Mouse (Mus musculus) kidney, adult 10 weeks (tissue): ENCODE data around the gene Myo5a. TPM values are rescaled to one million over a fixed set of nuclear protein-coding genes. Genes with fewer than 3 reads are reported as not detected.

ENCODE experiments used
- polyA plus RNA-seq: library from polyadenylated mRNA; stranded (reverse); fragments of 350-450 nt; fragmentation: Illumina TruSeq; extraction: RNeasy Lipid Tissue Mini Kit (QIAGEN cat#74804); gene quantifications from one replicate; pipeline ENCODE4 v1.2.3, GENCODE M21; 2014; ENCODE audit warnings: low read depth, low replicate concordance

The Myo5a gene
- polyA plus RNA-seq, result 118 TPM

DNA sequence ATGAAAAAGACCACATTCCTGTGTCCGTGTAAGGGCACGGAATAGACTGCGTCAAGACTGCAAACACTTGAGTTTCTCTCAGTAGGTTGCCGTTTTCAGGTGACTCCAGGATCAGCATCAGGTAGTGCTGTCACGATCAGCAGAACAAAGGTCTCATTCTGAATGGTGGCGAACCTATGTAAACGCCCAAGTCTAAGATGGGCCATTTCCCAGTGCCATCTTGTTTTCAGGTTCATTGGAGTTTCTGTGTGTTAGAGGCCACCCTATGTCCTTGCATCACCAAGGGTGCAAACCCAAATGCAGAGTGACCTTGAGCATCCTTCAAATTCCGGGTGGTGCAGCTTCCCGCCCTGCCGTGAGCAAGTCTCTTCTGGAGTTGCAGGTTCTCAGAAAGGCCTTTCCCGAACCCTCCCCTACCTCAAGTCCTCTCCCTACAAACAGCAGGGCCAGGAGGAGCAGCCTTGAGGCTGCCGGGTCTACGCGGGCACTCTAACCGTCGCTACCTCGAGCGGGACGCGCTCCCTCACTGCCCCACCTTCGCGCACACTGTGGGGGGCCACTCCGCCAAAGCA is at the start of gene Myo5a:
TSS of gene Myo5a (plus strand) at position 559 of the 572 bp plus-strand sequence.

GRCm38 (mm10) chr9:75037451-75038356 is 33.1 kb upstream of the Myo5a start, which contains the start of gene Arpp19:
Gene Arpp19, plus strand, starts transcription at chr9:75037614.

GRCm38 (mm10) chr9:75231841-75232746 is 161.3 kb downstream of the Myo5a start, which contains the start of gene Myo5c:
Gene Myo5c, plus strand, starts transcription at chr9:75232020.

Other genes starting within 250 kb of the Myo5a start
- gene Onecut1, start 209.1 kb upstream of the Myo5a start, polyA plus RNA-seq, result not detected
- 33.2 TPM for gene Fam214a, start 118.1 kb upstream of the Myo5a start, polyA plus RNA-seq
- gene Arpp19, start 33.4 kb upstream of the Myo5a start, polyA plus RNA-seq, result 478 TPM
- gene Myo5c, start 161.0 kb downstream of the Myo5a start, polyA plus RNA-seq, result 7.2 TPM
- gene Gnb5, start 235.3 kb downstream of the Myo5a start, polyA plus RNA-seq, result 13.5 TPM